Mouse (Mus musculus) liver, embryonic 14.5 days (tissue): ENCODE results near the gene Ccdc78.

Source experiments
- CTCF ChIP-seq: IDR thresholded peaks from 2 replicates; pipeline ENCODE4 v1.5.1; 2016; ENCODE audit warnings: antibody characterized with exemption, low read depth, control low read depth
- EP300 ChIP-seq: IDR thresholded peaks from 2 replicates; pipeline ENCODE4 v1.6.1; 2016; ENCODE audit warnings: antibody characterized with exemption, low read depth

DNA sequence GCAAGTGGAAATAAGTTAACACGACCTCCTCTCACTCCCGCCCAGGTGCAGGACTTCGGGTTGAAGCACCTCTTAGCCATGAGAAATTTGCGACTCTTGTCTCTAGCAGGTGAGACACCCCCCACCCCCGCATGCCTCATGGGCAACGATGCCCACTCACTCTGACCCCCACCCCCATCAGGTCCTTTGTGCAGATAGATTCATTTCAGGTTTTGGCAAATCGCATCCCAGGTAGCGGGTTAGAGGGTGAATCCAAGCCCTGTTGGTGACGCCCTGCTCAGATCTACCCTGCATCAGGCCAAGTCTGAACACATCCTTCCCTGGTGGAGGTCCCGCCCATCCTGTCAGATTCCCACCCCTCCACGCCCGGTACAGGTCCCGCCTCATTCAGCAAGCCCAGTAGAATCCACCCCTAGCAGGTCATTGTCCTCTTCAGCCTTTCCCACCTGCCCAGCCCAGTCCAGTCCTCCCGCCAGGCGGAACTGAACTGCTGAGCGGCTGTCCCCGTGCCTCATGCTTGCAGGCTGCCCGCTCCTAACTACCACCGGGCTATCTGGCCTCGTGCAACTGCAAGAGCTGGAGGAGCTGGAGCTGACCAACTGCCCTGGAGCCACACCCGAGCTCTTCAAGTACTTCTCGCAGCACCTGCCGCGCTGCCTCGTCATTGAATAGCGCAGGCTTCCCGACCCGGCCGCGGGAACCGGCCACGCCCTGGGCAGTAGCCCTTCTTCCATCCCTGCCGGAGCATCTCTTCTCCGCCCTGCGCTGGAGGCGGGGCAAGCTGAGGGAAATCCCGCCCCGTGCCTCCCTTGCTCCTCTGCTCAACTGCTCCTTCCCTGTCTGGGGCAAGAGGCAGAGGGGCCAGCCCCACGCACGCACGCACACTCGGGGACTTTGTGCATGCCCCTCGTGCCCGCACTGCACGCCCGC, 32.7 kb downstream of the Ccdc78 start:
- no peak for TF ChIP-seq CTCF
- TF ChIP-seq EP300, result no peak
